Mouse (Mus musculus): ENCODE measurements around the gene Vtn. TPM values are rescaled to one million over a fixed set of nuclear protein-coding genes. Genes with fewer than 3 reads are reported as not detected.

The Vtn gene
- polyA plus RNA-seq, 1 experiment, result not detected

- H3K4me3 ChIP-seq (ENCODE audit: insufficient read depth, low read length), result peak within 1 kb of the TSS; percentile 72
- H3K27ac ChIP-seq (ENCODE audit: insufficient read depth, low read length), result peak within 1 kb of the TSS; percentile 62
- peaks cover 3% of the 10 kb centered on the region; the same call in 1 of the 2 replicates for H3K4me1 ChIP-seq (ENCODE audit: control insufficient read depth, insufficient read depth, low read length)
- TF ChIP-seq CTCF (IDR thresholded peaks at IDR 0.05; ENCODE audit: borderline replicate concordance, insufficient read depth, low read length) (no peak), POLR2A (IDR thresholded peaks at IDR 0.05; ENCODE audit: low read depth, low read length) (peak; percentile 64)
These were observed 33.2 kb upstream of the Vtn start, which contains the start of gene Slc46a1 for GRCm38 (mm10) chr11:78465568-78466180. TSS of gene Slc46a1 (plus strand) at chr11:78465697.

GRCm38 (mm10) chr11:78466242-78466912 lies 32.5 kb upstream of the Vtn start:
- H3K4me1 ChIP-seq (ENCODE audit: control insufficient read depth, insufficient read depth, low read length), result peaks cover 3% of the 10 kb centered on the region; the same call in 1 of the 2 replicates
- peak overlapping the region; percentile 72 for H3K4me3 ChIP-seq (ENCODE audit: insufficient read depth, low read length)
- H3K27ac ChIP-seq (ENCODE audit: insufficient read depth, low read length), result no peak overlapping the region
- no peak for TF ChIP-seq CTCF (IDR thresholded peaks at IDR 0.05; ENCODE audit: borderline replicate concordance, insufficient read depth, low read length)
- TF ChIP-seq POLR2A (IDR thresholded peaks at IDR 0.05; ENCODE audit: low read depth, low read length), result no peak

GRCm38 (mm10) chr11:78467515-78467914 lies 31.4 kb upstream of the Vtn start:
- Histone ChIP-seq H3K27ac (ENCODE audit: insufficient read depth, low read length) (no peak overlapping the region), H3K4me1 (ENCODE audit: control insufficient read depth, insufficient read depth, low read length) (peaks cover 3% of the 10 kb centered on the region; the same call in 1 of the 2 replicates), H3K4me3 (ENCODE audit: insufficient read depth, low read length) (no peak overlapping the region)
- no peak for TF ChIP-seq CTCF (IDR thresholded peaks at IDR 0.05; ENCODE audit: borderline replicate concordance, insufficient read depth, low read length)
- TF ChIP-seq POLR2A (IDR thresholded peaks at IDR 0.05; ENCODE audit: low read depth, low read length), result no peak

GRCm38 (mm10) chr11:78467932-78468331 lies 31.0 kb upstream of the Vtn start:
- no peak for TF ChIP-seq CTCF (IDR thresholded peaks at IDR 0.05; ENCODE audit: borderline replicate concordance, insufficient read depth, low read length)
- no peak for TF ChIP-seq POLR2A (IDR thresholded peaks at IDR 0.05; ENCODE audit: low read depth, low read length)
- Histone ChIP-seq H3K4me1 (ENCODE audit: control insufficient read depth, insufficient read depth, low read length) (peaks cover 3% of the 10 kb centered on the region; the same call in 1 of the 2 replicates), H3K4me3 (ENCODE audit: insufficient read depth, low read length) (no peak overlapping the region), H3K27ac (ENCODE audit: insufficient read depth, low read length) (no peak overlapping the region)

- TF ChIP-seq POLR2A (IDR thresholded peaks at IDR 0.05; ENCODE audit: low read depth, low read length), result no peak
- no peak for TF ChIP-seq CTCF (IDR thresholded peaks at IDR 0.05; ENCODE audit: borderline replicate concordance, insufficient read depth, low read length)
- Histone ChIP-seq H3K4me1 (ENCODE audit: control insufficient read depth, insufficient read depth, low read length) (no peaks in the 10 kb centered on the region), H3K27ac (ENCODE audit: insufficient read depth, low read length) (no peak overlapping the region), H3K4me3 (ENCODE audit: insufficient read depth, low read length) (no peak overlapping the region)
These were observed 27.4 kb upstream of the Vtn start for GRCm38 (mm10) chr11:78471326-78472103.

- TF ChIP-seq POLR2A (IDR thresholded peaks at IDR 0.05; ENCODE audit: low read depth, low read length), result no peak
- no peak for TF ChIP-seq CTCF (IDR thresholded peaks at IDR 0.05; ENCODE audit: borderline replicate concordance, insufficient read depth, low read length)
- no peak overlapping the region for H3K27ac ChIP-seq (ENCODE audit: insufficient read depth, low read length)
- H3K4me3 ChIP-seq (ENCODE audit: insufficient read depth, low read length), result no peak overlapping the region
- H3K4me1 ChIP-seq (ENCODE audit: control insufficient read depth, insufficient read depth, low read length), result no peaks in the 10 kb centered on the region
These were observed 23.6 kb upstream of the Vtn start for GRCm38 (mm10) chr11:78475289-78475688.

- H3K27ac ChIP-seq (ENCODE audit: insufficient read depth, low read length), result no peak overlapping the region
- no peaks in the 10 kb centered on the region for H3K4me1 ChIP-seq (ENCODE audit: control insufficient read depth, insufficient read depth, low read length)
- TF ChIP-seq CTCF (IDR thresholded peaks at IDR 0.05; ENCODE audit: borderline replicate concordance, insufficient read depth, low read length) (no peak), POLR2A (IDR thresholded peaks at IDR 0.05; ENCODE audit: low read depth, low read length) (no peak)
- H3K4me3 ChIP-seq (ENCODE audit: insufficient read depth, low read length), result no peak overlapping the region
These were observed 15.3 kb upstream of the Vtn start for GRCm38 (mm10) chr11:78483639-78484038.

GRCm38 (mm10) chr11:78488168-78488567 lies 10.7 kb upstream of the Vtn start:
- no peak overlapping the region for H3K4me3 ChIP-seq (ENCODE audit: insufficient read depth, low read length)
- TF ChIP-seq CTCF (IDR thresholded peaks at IDR 0.05; ENCODE audit: borderline replicate concordance, insufficient read depth, low read length) (peak; percentile 75; the same call in 1 of the 2 replicates), POLR2A (IDR thresholded peaks at IDR 0.05; ENCODE audit: low read depth, low read length) (no peak)
- no peak overlapping the region for H3K27ac ChIP-seq (ENCODE audit: insufficient read depth, low read length)
- H3K4me1 ChIP-seq (ENCODE audit: control insufficient read depth, insufficient read depth, low read length), result no peaks in the 10 kb centered on the region

GRCm38 (mm10) chr11:78490781-78491241 lies 8.1 kb upstream of the Vtn start:
- no peaks in the 10 kb centered on the region for H3K4me1 ChIP-seq (ENCODE audit: control insufficient read depth, insufficient read depth, low read length)
- no peak overlapping the region for H3K27ac ChIP-seq (ENCODE audit: insufficient read depth, low read length)
- H3K4me3 ChIP-seq (ENCODE audit: insufficient read depth, low read length), result no peak overlapping the region; the same call in 1 of the 2 replicates
- TF ChIP-seq POLR2A (IDR thresholded peaks at IDR 0.05; ENCODE audit: low read depth, low read length), result no peak
- TF ChIP-seq CTCF (IDR thresholded peaks at IDR 0.05; ENCODE audit: borderline replicate concordance, insufficient read depth, low read length), result peak; percentile 45; the same call in 1 of the 2 replicates
